ENCODE assay signal across 29 mouse cellular contexts in genomic region chr16:38750803-38751202, GRCm38 (mm10). TPM values are rescaled to one million over a fixed set of nuclear protein-coding genes. Genes with fewer than 3 reads are reported as not detected.
DNase-seq lines count a peak whose midpoint lies in the region; ATAC-seq and TF ChIP-seq lines count a peak whose summit lies in the region.
"Had no signal": no experiment of that assay in that cellular context is flagged by ENCODE, and none has a peak within 500 bp of the region (broad histone marks: within the 10 kb centered on the region; RNA-seq: fewer than 3 reads in every experiment).

No protein-coding gene starts in this region.

- ATAC-seq in intestine, embryonic 14.5 days (replicated peaks; ENCODE audit: low FRiP score, low TSS enrichment, low read depth): no peak; the same call in 1 of the 2 replicates
- ATAC-seq in stomach, embryonic 16.5 days (ENCODE audit: insufficient read depth, low FRiP score): peak; percentile 47; the same call in 1 of the 2 replicates
- ATAC-seq: CD4-positive, CD25-positive, alpha-beta regulatory T cell, adult 4 months; forebrain, postnatal 0 days; midbrain, embryonic 15.5 days had no signal

- peak; percentile 2 for DNase-seq in lung, adult 2 months
- no peak for DNase-seq in lung, postnatal 36 days
- DNase-seq in intestine, embryonic 14.5 days (ENCODE audit: low spot score): peak; percentile 47
- peak; percentile 29 for DNase-seq in limb, embryonic 10.5 days (ENCODE audit: low spot score)
- DNase-seq in gastrocnemius, postnatal 36 days: no peak
- no peak for DNase-seq in thymus, postnatal 0 days (ENCODE audit: low spot score)
- DNase-seq: adrenal gland, postnatal 14 days; cerebellum, adult 11 months; cerebellum, adult 9-11 months; forebrain, postnatal 0 days; gastrocnemius, postnatal 10 days; heart, adult 2 months; heart, postnatal 4 days; kidney, adult 8-10 months; kidney, postnatal 10 days; layer of hippocampus, adult 9-11 months; liver, embryonic 13.5 days; lung, embryonic 14.5 days; retina, postnatal 1 day; right cerebral cortex, postnatal 25 days; thymus, postnatal 14 days had no signal

- H3K27me3 ChIP-seq in intestine, embryonic 14.5 days (replicated peaks; ENCODE audit: control insufficient read depth, insufficient read depth, low read length): no peaks in the 10 kb centered on the region
- H3K27me3 ChIP-seq in limb, embryonic 10.5 days (ENCODE audit: low read depth, poor library complexity, severe bottlenecking): no peaks in the 10 kb centered on the region
- H3K27me3 ChIP-seq in stomach, embryonic 16.5 days (ENCODE audit: control insufficient read depth, insufficient read depth, low read length): no peaks in the 10 kb centered on the region
- H3K27me3 ChIP-seq: embryonic facial prominence, embryonic 15.5 days; forebrain, embryonic 12.5 days; heart, embryonic 12.5 days; midbrain, embryonic 15.5 days; neural tube, embryonic 15.5 days had no signal

- H3K4me1 ChIP-seq in lung, adult 2 months (ENCODE audit: control insufficient read depth, insufficient read depth, low read length): peaks cover 13% of the 10 kb centered on the region
- peaks cover 13% of the 10 kb centered on the region for H3K4me1 ChIP-seq in intestine, embryonic 14.5 days (replicated peaks; ENCODE audit: control insufficient read depth, insufficient read depth, low read length)
- H3K4me1 ChIP-seq in limb, embryonic 10.5 days: peaks cover 29% of the 10 kb centered on the region
- H3K4me1 ChIP-seq in stomach, embryonic 16.5 days (ENCODE audit: control insufficient read depth, insufficient read depth, low read length): peaks cover 3% of the 10 kb centered on the region; the same call in 1 of the 2 replicates
- H3K4me1 ChIP-seq: midbrain, embryonic 15.5 days; neural tube, embryonic 15.5 days had no signal

- 59% methylated on average over 6 of the region's 6 CpGs for WGBS in lung, adult 2 months
- WGBS in intestine, embryonic 14.5 days: 58% methylated on average over 6 of the region's 6 CpGs
- WGBS in limb, embryonic 10.5 days: 74% methylated on average over 6 of the region's 6 CpGs
- WGBS in stomach, embryonic 16.5 days: 56% methylated on average over 6 of the region's 6 CpGs

- TF ChIP-seq CTCF in lung, adult 2 months (IDR thresholded peaks at IDR 0.05; ENCODE audit: insufficient read depth, low read length): no peak

- no peak overlapping the region for H3K4me3 ChIP-seq in lung, adult 2 months (replicated peaks; ENCODE audit: extremely low read depth, low read depth, low read length)
- no peak overlapping the region for H3K4me3 ChIP-seq in intestine, embryonic 14.5 days (ENCODE audit: low read depth, low read length)
- H3K4me3 ChIP-seq in limb, embryonic 10.5 days: no peak overlapping the region
- H3K4me3 ChIP-seq in stomach, embryonic 16.5 days (replicated peaks; ENCODE audit: low read length): no peak overlapping the region
- H3K4me3 ChIP-seq: embryonic facial prominence, embryonic 15.5 days; forebrain, embryonic 12.5 days; heart, adult 2 months; heart, embryonic 12.5 days; liver, embryonic 13.5 days; midbrain, embryonic 15.5 days; neural tube, embryonic 15.5 days had no signal

- no peak overlapping the region for H3K4me2 ChIP-seq in intestine, embryonic 14.5 days (ENCODE audit: low read length)
- no peak overlapping the region for H3K4me2 ChIP-seq in stomach, embryonic 16.5 days (ENCODE audit: low read depth, low read length)
- H3K4me2 ChIP-seq: embryonic facial prominence, embryonic 15.5 days; forebrain, embryonic 12.5 days; heart, embryonic 12.5 days; hindbrain, embryonic 14.5 days; liver, embryonic 13.5 days; lung, embryonic 14.5 days; midbrain, embryonic 15.5 days; neural tube, embryonic 15.5 days had no signal

- no peak overlapping the region for H3K9ac ChIP-seq in intestine, embryonic 14.5 days (ENCODE audit: low read length)
- no peak overlapping the region for H3K9ac ChIP-seq in stomach, embryonic 16.5 days (ENCODE audit: low read length)
- H3K9ac ChIP-seq: embryonic facial prominence, embryonic 15.5 days; forebrain, embryonic 12.5 days; forebrain, postnatal 0 days; heart, embryonic 12.5 days; hindbrain, embryonic 14.5 days; liver, embryonic 13.5 days; lung, embryonic 14.5 days; midbrain, embryonic 15.5 days; neural tube, embryonic 15.5 days had no signal

- intact Hi-C loops in gastrocnemius, postnatal 36 days (cut with DNase I): no loop called here

- TF ChIP-seq POLR2A in lung, adult 2 months (IDR thresholded peaks at IDR 0.05; ENCODE audit: borderline replicate concordance, extremely low read depth, low read depth, low read length): no peak

- no peak overlapping the region for H3K27ac ChIP-seq in intestine, embryonic 14.5 days (ENCODE audit: low read depth)
- H3K27ac ChIP-seq in limb, embryonic 10.5 days: no peak overlapping the region
- no peak overlapping the region for H3K27ac ChIP-seq in stomach, embryonic 16.5 days (ENCODE audit: low read length)
- H3K27ac ChIP-seq: embryonic facial prominence, embryonic 15.5 days; forebrain, embryonic 12.5 days; heart, adult 2 months; hindbrain, embryonic 14.5 days; liver, embryonic 13.5 days; midbrain, embryonic 15.5 days; neural tube, embryonic 15.5 days had no signal

- 0 out of 2 replicates have a peak, but pooled peaks cover 9% of the 10 kb centered on the region for H3K36me3 ChIP-seq in intestine, embryonic 14.5 days (ENCODE audit: control insufficient read depth, insufficient read depth, low read length)
- 0 out of 2 replicates have a peak, but pooled peaks cover 3% of the 10 kb centered on the region for H3K36me3 ChIP-seq in limb, embryonic 10.5 days
- no peaks in the 10 kb centered on the region for H3K36me3 ChIP-seq in stomach, embryonic 16.5 days (ENCODE audit: control insufficient read depth, insufficient read depth, low read length)
- H3K36me3 ChIP-seq: liver, embryonic 13.5 days; midbrain, embryonic 15.5 days had no signal

- no peaks in the 10 kb centered on the region for H3K9me3 ChIP-seq in intestine, embryonic 14.5 days (ENCODE audit: control insufficient read depth, low read length)
- no peaks in the 10 kb centered on the region for H3K9me3 ChIP-seq in limb, embryonic 10.5 days (replicated peaks)
- no peaks in the 10 kb centered on the region for H3K9me3 ChIP-seq in stomach, embryonic 16.5 days (replicated peaks; ENCODE audit: control insufficient read depth, low read length)
- H3K9me3 ChIP-seq: embryonic facial prominence, embryonic 15.5 days; forebrain, embryonic 12.5 days; heart, embryonic 12.5 days; liver, embryonic 13.5 days; midbrain, embryonic 15.5 days; neural tube, embryonic 15.5 days had no signal

RNA-seq across cellular contexts. Expression of gene B4galt4, which starts 8.7 kb away (rescaled TPM):
- 18.0 and 21.4 TPM in 2 replicates for polyA plus RNA-seq in lung, adult 2 months (2012; rRNA removed)
- polyA plus RNA-seq in intestine, embryonic 14.5 days (2014; fragmentation: Nextera tagmentation; extraction: Ambion mirVana): 30.6 and 34.4 TPM in 2 replicates
- 19.2 and 23.0 TPM in 2 replicates for polyA plus RNA-seq in limb, embryonic 10.5 days (2016; fragmentation: Nextera tagmentation; extraction: Ambion mirVana)
- 20.8 TPM in 2 replicates for polyA plus RNA-seq in stomach, embryonic 16.5 days (2015; fragmentation: Nextera tagmentation; extraction: Ambion mirVana)
- total RNA-seq in gastrocnemius, postnatal 36 days (2021): 1 to 10 TPM; 3.8 to 4.4 TPM
- polyA plus RNA-seq in thymus, postnatal 0 days (2015; fragmentation: Nextera tagmentation; extraction: Ambion mirVana): 8.3 and 8.4 TPM in 2 replicates

RNA-seq across cellular contexts. Expression of gene Arhgap31, which starts 37.7 kb away (rescaled TPM):
- 43.9 and 46.8 TPM in 2 replicates for polyA plus RNA-seq in lung, adult 2 months (2012; rRNA removed)
- 10.9 and 11.7 TPM in 2 replicates for polyA plus RNA-seq in intestine, embryonic 14.5 days (2014; fragmentation: Nextera tagmentation; extraction: Ambion mirVana)
- 6.3 and 6.7 TPM in 2 replicates for polyA plus RNA-seq in limb, embryonic 10.5 days (2016; fragmentation: Nextera tagmentation; extraction: Ambion mirVana)
- 8.8 and 10.9 TPM in 2 replicates for polyA plus RNA-seq in stomach, embryonic 16.5 days (2015; fragmentation: Nextera tagmentation; extraction: Ambion mirVana)
- total RNA-seq in gastrocnemius, postnatal 36 days (2021): 10 to 100 TPM; 12.3 to 12.4 TPM
- 3.9 and 5.7 TPM in 2 replicates for polyA plus RNA-seq in thymus, postnatal 0 days (2015; fragmentation: Nextera tagmentation; extraction: Ambion mirVana)

RNA-seq across cellular contexts. Expression of gene Upk1b, which starts 49.3 kb away (rescaled TPM):
- 36.4 and 68.1 TPM in 2 replicates for polyA plus RNA-seq in lung, adult 2 months (2012; rRNA removed)
- 26.6 and 30.7 TPM in 2 replicates for polyA plus RNA-seq in intestine, embryonic 14.5 days (2014; fragmentation: Nextera tagmentation; extraction: Ambion mirVana)
- polyA plus RNA-seq in limb, embryonic 10.5 days (2016; fragmentation: Nextera tagmentation; extraction: Ambion mirVana): 1.8 and 3.4 TPM in 2 replicates
- polyA plus RNA-seq in stomach, embryonic 16.5 days (2015; fragmentation: Nextera tagmentation; extraction: Ambion mirVana): 73.9 and 99.9 TPM in 2 replicates
- not detected for total RNA-seq in gastrocnemius, postnatal 36 days (2021)
- 1.7 and 6.4 TPM in 2 replicates for polyA plus RNA-seq in thymus, postnatal 0 days (2015; fragmentation: Nextera tagmentation; extraction: Ambion mirVana)
- total RNA-seq: gastrocnemius, postnatal 10 days had no signal
- polyA plus RNA-seq: CD4-positive, CD25-positive, alpha-beta regulatory T cell, adult 4 months had no signal

Comparison
In these comparisons a context has a peak if more than half of its experiments do, and no peak if none do; other contexts are left out.
1. DNase-seq: peak in lung, adult 2 months (single experiment), intestine, embryonic 14.5 days (single experiment) and limb, embryonic 10.5 days (single experiment); none in lung, postnatal 36 days (single experiment), gastrocnemius, postnatal 36 days (0 of 2) and thymus, postnatal 0 days (single experiment).